Mouse (Mus musculus) spleen, postnatal 14 days (tissue): Measurements from ENCODE around the gene Spata13.

Experiments used
- DNase-seq, 2 experiments: peaks; one replicate each; pipeline ENCODE4 v3.0.0; 2021 to 2022; ENCODE audit warnings: low spot score in 2 of 2

The Spata13 gene

GRCm38 (mm10) chr14:60633961-60634864 lies at the start of gene Spata13:
Gene Spata13 (plus strand): TSS chr14:60634001.
- peak; percentile 91 to 93 for DNase-seq

GRCm38 (mm10) chr14:60586687-60587453 lies 46.9 kb upstream of the Spata13 start:
- DNase-seq, result no peak

- no peak for DNase-seq
These were observed 44.8 kb upstream of the Spata13 start for GRCm38 (mm10) chr14:60589001-60589400.

- DNase-seq, result no peak
These were observed 41.5 kb upstream of the Spata13 start for GRCm38 (mm10) chr14:60592339-60592738.

GRCm38 (mm10) chr14:60592822-60593221 lies 41.0 kb upstream of the Spata13 start:
- no peak for DNase-seq

GRCm38 (mm10) chr14:60597571-60597970 lies 36.2 kb upstream of the Spata13 start:
- no peak for DNase-seq

- DNase-seq, result no peak
These were observed 34.8 kb upstream of the Spata13 start for GRCm38 (mm10) chr14:60599044-60599443.

GRCm38 (mm10) chr14:60605564-60605963 lies 28.2 kb upstream of the Spata13 start:
- DNase-seq, result no peak

- DNase-seq, result no peak
These were observed 27.6 kb upstream of the Spata13 start for GRCm38 (mm10) chr14:60606194-60606593.

GRCm38 (mm10) chr14:60607743-60608142 lies 26.1 kb upstream of the Spata13 start:
- no peak for DNase-seq

GRCm38 (mm10) chr14:60609160-60609559 lies 24.6 kb upstream of the Spata13 start:
- DNase-seq, result no peak

- DNase-seq, result no peak
These were observed 21.1 kb upstream of the Spata13 start for GRCm38 (mm10) chr14:60612671-60613070.

- no peak for DNase-seq
These were observed 12.7 kb upstream of the Spata13 start for GRCm38 (mm10) chr14:60621076-60621475.

GRCm38 (mm10) chr14:60625486-60625885 lies 8.3 kb upstream of the Spata13 start:
- no peak for DNase-seq

GRCm38 (mm10) chr14:60629887-60630460 lies 3.8 kb upstream of the Spata13 start:
- DNase-seq, result no peak

GRCm38 (mm10) chr14:60630981-60631380 lies 2.8 kb upstream of the Spata13 start:
- DNase-seq, result no peak

- DNase-seq, result peak in 1 of 2 experiments; percentile 44
These were observed 1.3 kb downstream of the Spata13 start for GRCm38 (mm10) chr14:60634877-60635771.

GRCm38 (mm10) chr14:60635911-60636607 lies 2.3 kb downstream of the Spata13 start:
- DNase-seq, result no peak

- DNase-seq, result no peak
These were observed 2.8 kb downstream of the Spata13 start for GRCm38 (mm10) chr14:60636608-60636980.

GRCm38 (mm10) chr14:60636996-60637395 lies 3.2 kb downstream of the Spata13 start:
- no peak for DNase-seq

GRCm38 (mm10) chr14:60638159-60638558 lies 4.4 kb downstream of the Spata13 start:
- DNase-seq, result no peak
